Mouse (Mus musculus): ENCODE measurements around the gene Pir. TPM values are rescaled to one million over a fixed set of nuclear protein-coding genes. Genes with fewer than 3 reads are reported as not detected.

Pir gene
- polyA plus RNA-seq, 1 experiment from 2014 or later: 10.5 TPM

GRCm38 (mm10) chrX:164264861-164265260 is 4.3 kb upstream of the Pir start:
- 43% methylated on average over 1 of the region's 1 CpGs for WGBS
- H3K4me1 ChIP-seq (ENCODE audit: control insufficient read depth, insufficient read depth, low read length): no peaks in the 10 kb centered on the region

GRCm38 (mm10) chrX:164270603-164271002 is 1.4 kb downstream of the Pir start:
- Histone ChIP-seq H3K4me1 (ENCODE audit: control insufficient read depth, insufficient read depth, low read length) (no peaks in the 10 kb centered on the region), H3K4me3 (replicated peaks; ENCODE audit: low read length) (no peak overlapping the region), H3K9ac (ENCODE audit: low read length) (no peak overlapping the region), H3K27ac (ENCODE audit: low read length) (no peak overlapping the region), H3K9me3 (replicated peaks; ENCODE audit: control insufficient read depth, low read length) (no peaks in the 10 kb centered on the region), H3K27me3 (ENCODE audit: control insufficient read depth, insufficient read depth, low read length) (no peaks in the 10 kb centered on the region), H3K4me2 (ENCODE audit: low read depth, low read length) (no peak overlapping the region), H3K36me3 (ENCODE audit: control insufficient read depth, insufficient read depth, low read length) (no peaks in the 10 kb centered on the region)
- ATAC-seq (ENCODE audit: insufficient read depth, low FRiP score): no peak
- 89% methylated on average over 3 of the region's 3 CpGs for WGBS

More at GRCm38 (mm10) chrX:164264861-164265260, 4.3 kb upstream of the Pir start:
- Histone ChIP-seq H3K4me2 (ENCODE audit: low read depth, low read length) (no peak overlapping the region), H3K4me3 (replicated peaks; ENCODE audit: low read length) (no peak overlapping the region), H3K36me3 (ENCODE audit: control insufficient read depth, insufficient read depth, low read length) (no peaks in the 10 kb centered on the region), H3K27ac (ENCODE audit: low read length) (no peak overlapping the region), H3K27me3 (ENCODE audit: control insufficient read depth, insufficient read depth, low read length) (no peaks in the 10 kb centered on the region; the same call in 1 of the 2 replicates), H3K9ac (ENCODE audit: low read length) (no peak overlapping the region), H3K9me3 (replicated peaks; ENCODE audit: control insufficient read depth, low read length) (no peaks in the 10 kb centered on the region)
- no peak for ATAC-seq (ENCODE audit: insufficient read depth, low FRiP score)

GRCm38 (mm10) chrX:164275536-164275935 is 6.4 kb downstream of the Pir start:
- no peak overlapping the region for H3K4me2 ChIP-seq (ENCODE audit: low read depth, low read length)
- H3K4me3 ChIP-seq (replicated peaks; ENCODE audit: low read length): no peak overlapping the region
- no peak overlapping the region for H3K27ac ChIP-seq (ENCODE audit: low read length)
- H3K4me1 ChIP-seq (ENCODE audit: control insufficient read depth, insufficient read depth, low read length): no peaks in the 10 kb centered on the region
- no peaks in the 10 kb centered on the region for H3K27me3 ChIP-seq (ENCODE audit: control insufficient read depth, insufficient read depth, low read length)
- WGBS: 42% methylated on average over 3 of the region's 3 CpGs
- H3K9me3 ChIP-seq (replicated peaks; ENCODE audit: control insufficient read depth, low read length): no peaks in the 10 kb centered on the region
- no peaks in the 10 kb centered on the region for H3K36me3 ChIP-seq (ENCODE audit: control insufficient read depth, insufficient read depth, low read length)
- H3K9ac ChIP-seq (ENCODE audit: low read length): no peak overlapping the region
- ATAC-seq (ENCODE audit: insufficient read depth, low FRiP score): no peak

GRCm38 (mm10) chrX:164280918-164281647 is 11.9 kb downstream of the Pir start:
- H3K36me3 ChIP-seq (ENCODE audit: control insufficient read depth, insufficient read depth, low read length): no peaks in the 10 kb centered on the region
- no peak overlapping the region for H3K4me2 ChIP-seq (ENCODE audit: low read depth, low read length)
- H3K27me3 ChIP-seq (ENCODE audit: control insufficient read depth, insufficient read depth, low read length): no peaks in the 10 kb centered on the region
- no peaks in the 10 kb centered on the region for H3K4me1 ChIP-seq (ENCODE audit: control insufficient read depth, insufficient read depth, low read length)
- H3K9ac ChIP-seq (ENCODE audit: low read length): no peak overlapping the region
- H3K9me3 ChIP-seq (replicated peaks; ENCODE audit: control insufficient read depth, low read length): no peaks in the 10 kb centered on the region
- 47% methylated on average over 7 of the region's 7 CpGs for whole genome bisulfite sequencing
- H3K27ac ChIP-seq (ENCODE audit: low read length): no peak overlapping the region
- no peak overlapping the region for H3K4me3 ChIP-seq (replicated peaks; ENCODE audit: low read length)
- no peak for ATAC-seq (ENCODE audit: insufficient read depth, low FRiP score)

GRCm38 (mm10) chrX:164283808-164284207 is 14.6 kb downstream of the Pir start:
- Histone ChIP-seq H3K9ac (ENCODE audit: low read length) (no peak overlapping the region), H3K36me3 (ENCODE audit: control insufficient read depth, insufficient read depth, low read length) (no peaks in the 10 kb centered on the region), H3K4me2 (ENCODE audit: low read depth, low read length) (no peak overlapping the region), H3K27me3 (ENCODE audit: control insufficient read depth, insufficient read depth, low read length) (no peaks in the 10 kb centered on the region), H3K9me3 (replicated peaks; ENCODE audit: control insufficient read depth, low read length) (no peaks in the 10 kb centered on the region), H3K4me3 (replicated peaks; ENCODE audit: low read length) (no peak overlapping the region), H3K27ac (ENCODE audit: low read length) (0 out of 2 replicates have a peak overlapping the region, but pooled peaks have one; percentile 52), H3K4me1 (ENCODE audit: control insufficient read depth, insufficient read depth, low read length) (no peaks in the 10 kb centered on the region)
- ATAC-seq (ENCODE audit: insufficient read depth, low FRiP score): no peak
- 70% methylated on average over 4 of the region's 4 CpGs for WGBS

GRCm38 (mm10) chrX:164287077-164287476 is 17.9 kb downstream of the Pir start:
- no peaks in the 10 kb centered on the region for H3K9me3 ChIP-seq (replicated peaks; ENCODE audit: control insufficient read depth, low read length)
- H3K4me1 ChIP-seq (ENCODE audit: control insufficient read depth, insufficient read depth, low read length): no peaks in the 10 kb centered on the region
- no peak overlapping the region for H3K4me2 ChIP-seq (ENCODE audit: low read depth, low read length)
- WGBS: 62% methylated on average over 3 of the region's 3 CpGs
- H3K36me3 ChIP-seq (ENCODE audit: control insufficient read depth, insufficient read depth, low read length): no peaks in the 10 kb centered on the region
- no peak for ATAC-seq (ENCODE audit: insufficient read depth, low FRiP score)
- H3K27ac ChIP-seq (ENCODE audit: low read length): no peak overlapping the region
- no peak overlapping the region for H3K4me3 ChIP-seq (replicated peaks; ENCODE audit: low read length)
- H3K27me3 ChIP-seq (ENCODE audit: control insufficient read depth, insufficient read depth, low read length): no peaks in the 10 kb centered on the region
- H3K9ac ChIP-seq (ENCODE audit: low read length): no peak overlapping the region

- H3K4me2 ChIP-seq (ENCODE audit: low read depth, low read length): no peak overlapping the region
- H3K27ac ChIP-seq (ENCODE audit: low read length): no peak overlapping the region
- no peak overlapping the region for H3K9ac ChIP-seq (ENCODE audit: low read length)
- no peak for ATAC-seq (ENCODE audit: insufficient read depth, low FRiP score)
- 42% methylated on average over 5 of the region's 5 CpGs for WGBS
- no peaks in the 10 kb centered on the region for H3K4me1 ChIP-seq (ENCODE audit: control insufficient read depth, insufficient read depth, low read length)
- no peaks in the 10 kb centered on the region for H3K36me3 ChIP-seq (ENCODE audit: control insufficient read depth, insufficient read depth, low read length)
- H3K4me3 ChIP-seq (replicated peaks; ENCODE audit: low read length): no peak overlapping the region
- H3K9me3 ChIP-seq (replicated peaks; ENCODE audit: control insufficient read depth, low read length): no peaks in the 10 kb centered on the region
- H3K27me3 ChIP-seq (ENCODE audit: control insufficient read depth, insufficient read depth, low read length): no peaks in the 10 kb centered on the region; the same call in 1 of the 2 replicates
Observed at GRCm38 (mm10) chrX:164291147-164291546, 22.0 kb downstream of the Pir start.

- Histone ChIP-seq H3K36me3 (ENCODE audit: control insufficient read depth, insufficient read depth, low read length) (no peaks in the 10 kb centered on the region), H3K4me2 (ENCODE audit: low read depth, low read length) (no peak overlapping the region), H3K4me3 (replicated peaks; ENCODE audit: low read length) (no peak overlapping the region), H3K27ac (ENCODE audit: low read length) (no peak overlapping the region), H3K4me1 (ENCODE audit: control insufficient read depth, insufficient read depth, low read length) (no peaks in the 10 kb centered on the region), H3K27me3 (ENCODE audit: control insufficient read depth, insufficient read depth, low read length) (no peaks in the 10 kb centered on the region), H3K9me3 (replicated peaks; ENCODE audit: control insufficient read depth, low read length) (no peaks in the 10 kb centered on the region), H3K9ac (ENCODE audit: low read length) (no peak overlapping the region)
- no peak for ATAC-seq (ENCODE audit: insufficient read depth, low FRiP score)
- 50% methylated on average over 2 of the region's 2 CpGs for WGBS
Observed at GRCm38 (mm10) chrX:164306250-164306649, 37.1 kb downstream of the Pir start.

GRCm38 (mm10) chrX:164313876-164314275 is 44.7 kb downstream of the Pir start:
- Histone ChIP-seq H3K9ac (ENCODE audit: low read length) (no peak overlapping the region), H3K4me1 (ENCODE audit: control insufficient read depth, insufficient read depth, low read length) (no peaks in the 10 kb centered on the region), H3K36me3 (ENCODE audit: control insufficient read depth, insufficient read depth, low read length) (no peaks in the 10 kb centered on the region), H3K9me3 (replicated peaks; ENCODE audit: control insufficient read depth, low read length) (no peaks in the 10 kb centered on the region), H3K27ac (ENCODE audit: low read length) (no peak overlapping the region), H3K27me3 (ENCODE audit: control insufficient read depth, insufficient read depth, low read length) (no peaks in the 10 kb centered on the region), H3K4me3 (replicated peaks; ENCODE audit: low read length) (no peak overlapping the region), H3K4me2 (ENCODE audit: low read depth, low read length) (no peak overlapping the region)
- no peak; the same call in 1 of the 2 replicates for ATAC-seq (ENCODE audit: insufficient read depth, low FRiP score)
- 55% methylated on average over 1 of the region's 1 CpGs for WGBS

Measured in stomach, embryonic 16.5 days (tissue).